Mouse (Mus musculus) erythroblast, embryonic 14.5 days (primary cell): ENCODE measurements around the gene Gpr153.

Experiments
- GATA1 ChIP-seq: IDR thresholded peaks from 2 replicates; pipeline ENCODE4 v1.6.1; 2012; ENCODE audit warnings: low read length, inconsistent platforms, mixed read lengths
- TAL1 ChIP-seq: IDR thresholded peaks from 3 replicates; pipeline ENCODE4 v1.6.1; 2012; ENCODE audit warnings: low read length, inconsistent platforms, mixed read lengths

DNA sequence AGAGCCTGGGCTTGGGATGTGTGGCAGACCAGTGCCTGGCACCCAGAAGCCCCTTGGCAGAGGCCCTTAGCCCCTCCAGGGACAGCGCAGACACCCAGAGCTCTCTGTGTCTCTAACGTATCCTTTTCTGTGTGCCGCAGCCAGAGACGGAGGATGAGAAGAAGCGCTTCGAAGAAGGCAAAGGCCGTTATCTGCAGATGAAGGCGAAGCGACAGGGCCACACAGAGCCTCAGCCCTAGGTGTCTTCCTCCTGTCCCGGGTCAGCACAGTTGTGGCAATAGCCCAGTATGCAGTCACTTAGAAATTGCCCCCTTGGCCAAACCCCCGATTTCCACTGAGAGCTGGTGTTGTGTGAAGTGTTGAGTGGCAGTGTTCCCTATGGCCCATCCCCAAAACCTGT is 2.7 kb upstream of the Gpr153 start:
- TF ChIP-seq GATA1 (no peak), TAL1 (no peak)
